Mouse (Mus musculus) cerebellum, adult 11-12 months (tissue): ENCODE measurements around the gene Olfr178.

ENCODE experiments used
- DNase-seq: peaks from one replicate; pipeline ENCODE4 v3.0.0; 2022

Olfr178 gene

DNA sequence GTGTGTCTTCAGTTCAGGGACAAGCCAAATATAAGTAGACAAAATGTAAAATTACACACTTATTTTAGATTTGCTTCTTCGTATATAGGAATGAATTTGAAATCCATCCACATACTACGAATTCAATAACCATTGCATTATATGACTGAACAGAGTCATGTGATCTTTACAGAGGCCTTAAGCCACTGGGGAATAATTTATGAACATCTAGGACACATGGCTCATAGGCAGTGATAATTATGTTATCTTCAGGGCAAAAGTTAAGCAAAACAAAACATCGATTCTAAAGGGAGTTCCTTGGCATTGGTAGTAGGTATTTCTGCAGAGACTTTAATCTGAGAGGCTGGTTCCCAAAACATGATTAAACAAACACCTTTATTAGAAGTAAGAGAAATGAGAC lies at the start of gene Olfr178:
Gene Olfr178 (minus strand): TSS at position 101 of the 400 bp plus-strand sequence.
- no peak for DNase-seq

DNA sequence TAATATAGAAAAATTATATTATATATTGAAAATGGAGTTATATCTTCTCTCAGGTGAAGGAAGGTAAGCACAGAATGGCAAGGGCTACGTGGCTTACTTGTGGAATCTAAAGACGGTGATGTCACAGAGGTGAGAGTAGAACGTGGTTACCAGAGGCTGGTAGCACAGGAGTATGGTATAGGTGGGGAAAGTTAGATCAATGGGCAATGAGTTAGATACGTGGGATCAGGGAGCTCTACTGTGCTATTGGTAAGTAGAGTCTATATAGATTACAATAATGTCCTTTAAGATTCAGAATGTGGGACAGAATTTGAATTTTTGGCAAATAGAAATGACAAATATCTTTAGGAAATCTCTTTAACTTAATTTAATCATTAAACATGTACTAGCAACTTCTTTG lies 37.4 kb upstream of the Olfr178 start, which contains the start of gene Olfr180:
Gene Olfr180 (minus strand): TSS at position 101 of the 400 bp plus-strand sequence.
- no peak for DNase-seq

DNA sequence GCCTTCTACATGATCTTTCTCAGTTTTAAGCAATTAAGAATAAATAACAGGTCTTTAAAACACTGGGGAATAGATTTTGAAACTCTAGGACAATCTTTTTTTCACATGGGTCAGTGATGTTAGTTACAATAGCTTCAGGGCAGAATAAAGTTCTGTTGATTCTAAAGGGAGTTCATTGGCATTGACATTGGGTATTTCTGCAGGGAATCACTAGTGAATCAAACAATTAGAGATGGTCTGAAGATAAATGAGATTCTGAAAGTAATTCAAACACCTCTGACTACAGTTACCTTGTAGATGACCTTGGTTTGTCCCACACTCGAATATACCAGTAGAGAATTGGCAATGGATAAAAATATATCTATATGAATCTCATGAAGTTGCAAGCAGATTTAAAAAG lies 36.8 kb upstream of the Olfr178 start, which contains the start of gene Olfr181:
Gene Olfr181 (minus strand): TSS at position 101 of the 400 bp plus-strand sequence.
- DNase-seq = no peak

DNA sequence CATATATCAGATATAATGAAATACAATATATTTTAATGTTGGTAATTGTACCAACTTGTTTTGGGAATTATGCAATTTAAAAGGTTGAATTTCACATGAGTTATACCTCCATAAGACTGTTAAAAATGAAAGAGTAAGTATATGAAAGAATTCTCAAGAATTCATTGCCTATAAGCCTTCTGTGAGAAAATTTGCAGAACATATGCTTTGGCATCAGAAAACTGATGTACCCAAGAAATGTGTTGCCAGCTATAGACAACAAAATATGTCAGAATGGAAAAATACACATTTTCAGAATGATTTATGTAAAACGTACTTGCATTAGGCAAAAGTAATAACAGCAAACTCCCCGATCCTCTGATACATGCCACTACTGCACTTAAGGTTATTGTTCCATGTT lies 7.4 kb downstream of the Olfr178 start:
- no peak for DNase-seq

DNA sequence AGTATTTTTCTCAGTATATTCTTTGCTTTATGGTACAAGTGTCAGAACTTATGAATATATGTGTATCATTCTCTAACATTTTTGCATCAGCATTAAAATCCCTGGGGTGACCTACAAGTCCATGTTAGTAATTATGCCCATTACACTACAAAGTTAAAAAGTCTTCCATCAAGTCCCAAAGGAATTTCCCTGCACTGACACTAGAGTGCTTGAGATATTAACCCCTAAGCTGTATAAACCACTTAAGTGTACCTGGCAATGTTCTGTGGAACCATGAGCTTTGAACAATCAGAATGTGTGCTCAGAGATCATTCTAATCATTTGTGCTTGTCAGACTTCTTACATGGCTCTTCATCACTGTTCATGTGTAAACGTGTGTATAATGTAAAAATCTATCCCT lies 17.2 kb downstream of the Olfr178 start, which contains the start of gene Olfr177:
Gene Olfr177 (minus strand): TSS at position 101 of the 400 bp plus-strand sequence.
- no peak for DNase-seq

DNA sequence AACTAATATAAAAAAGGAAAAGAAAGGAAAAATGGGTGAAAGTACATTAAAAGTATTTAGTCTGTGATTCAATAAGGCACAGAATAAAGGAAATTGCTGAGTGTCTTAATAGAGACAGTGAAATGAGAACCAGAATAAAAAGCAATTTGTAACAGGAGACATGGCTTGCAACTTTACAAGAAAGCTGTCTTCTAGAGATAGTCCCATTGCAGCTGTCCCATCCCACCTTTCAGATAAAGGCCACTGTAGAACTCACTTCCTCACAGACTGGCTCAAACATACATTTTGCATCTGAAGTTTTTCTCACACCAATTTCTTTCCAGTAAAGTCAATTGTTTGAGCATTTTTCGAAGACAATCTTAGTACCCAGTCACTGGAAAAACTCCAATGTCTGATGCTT lies 30.4 kb downstream of the Olfr178 start:
- no peak for DNase-seq

DNA sequence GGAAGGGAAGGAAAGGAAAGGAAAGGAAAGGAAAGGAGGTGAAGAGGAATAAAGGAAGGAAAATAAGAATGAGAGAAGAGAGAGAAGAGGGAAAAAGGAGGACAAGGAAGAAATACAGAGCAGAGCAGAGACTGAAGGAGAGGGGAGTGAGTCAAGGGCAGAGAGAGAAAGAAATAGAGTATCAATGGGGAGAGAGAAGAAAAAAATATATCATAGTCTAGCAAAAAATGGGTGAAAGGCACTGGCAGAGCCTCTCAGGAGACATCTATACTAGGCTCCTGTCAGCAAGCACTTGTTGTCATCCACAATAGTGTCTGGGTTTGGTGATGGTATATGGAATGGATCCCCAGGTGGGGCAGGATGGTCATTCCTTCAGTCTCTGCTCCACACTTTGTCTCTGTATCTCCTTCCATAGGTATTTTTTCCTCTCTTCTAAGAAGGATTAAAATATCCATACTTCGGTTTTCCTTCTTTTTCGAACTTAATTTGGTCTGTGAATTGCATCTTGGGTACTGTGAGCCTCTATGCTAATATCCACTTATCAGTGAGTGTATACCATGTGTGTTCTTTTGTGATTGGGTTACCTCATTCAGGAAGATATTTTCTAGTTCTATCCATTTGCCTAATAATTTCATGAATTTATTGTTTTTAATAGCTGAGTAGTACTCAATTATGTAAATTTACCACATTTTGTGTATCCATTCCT lies 31.7 kb downstream of the Olfr178 start:
- DNase-seq = no peak
